Mouse (Mus musculus): ENCODE data around the gene Hes1.

Gene Hes1

GRCm38 (mm10) chr16:30063984-30064453 is at the start of gene Hes1:
TSS of gene Hes1 (plus strand) at chr16:30064384.
- peak; percentile 85 for DNase-seq (ENCODE audit: low spot score in 2 of 2)

- no peak for DNase-seq (ENCODE audit: low spot score in 2 of 2)
These were observed 48.1 kb upstream of the Hes1 start for GRCm38 (mm10) chr16:30016064-30016463.

- no peak for DNase-seq (ENCODE audit: low spot score in 2 of 2)
These were observed 44.1 kb upstream of the Hes1 start for GRCm38 (mm10) chr16:30020124-30020523.

GRCm38 (mm10) chr16:30022352-30022751 is 41.8 kb upstream of the Hes1 start:
- DNase-seq (ENCODE audit: low spot score in 2 of 2), result no peak

- DNase-seq (ENCODE audit: low spot score in 2 of 2), result peak in 1 of 2 experiments; percentile 22
These were observed 41.0 kb upstream of the Hes1 start for GRCm38 (mm10) chr16:30022890-30023797.

DNA sequence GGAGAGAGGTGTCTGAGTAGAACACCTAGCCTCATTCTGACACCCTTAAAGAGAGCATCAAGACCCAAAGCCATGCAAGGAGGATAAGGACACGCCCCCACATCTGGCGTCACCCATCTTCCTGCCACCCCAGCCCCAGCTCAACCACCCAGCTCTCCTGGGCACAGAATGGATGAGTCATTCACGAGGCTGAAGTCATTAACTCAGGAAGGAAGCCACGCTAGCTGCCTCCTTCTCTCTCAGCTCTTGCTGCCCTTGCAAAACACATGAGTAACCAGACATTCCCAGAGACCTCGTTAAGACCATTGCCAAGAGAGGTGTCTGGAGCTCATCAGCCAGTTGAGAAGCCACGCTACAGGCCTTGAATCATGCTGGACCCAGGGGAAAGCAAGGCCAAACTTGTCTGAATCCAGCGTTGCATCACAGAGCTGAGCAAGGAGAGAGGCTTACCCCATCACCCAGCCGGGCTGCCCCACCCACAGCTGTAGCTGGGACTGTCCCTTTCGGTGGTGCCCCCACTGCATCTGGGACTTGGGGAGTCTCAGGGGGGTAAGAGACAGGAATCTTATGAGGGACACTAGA is 39.4 kb upstream of the Hes1 start:
- DNase-seq (ENCODE audit: low spot score in 2 of 2), result no peak

DNA sequence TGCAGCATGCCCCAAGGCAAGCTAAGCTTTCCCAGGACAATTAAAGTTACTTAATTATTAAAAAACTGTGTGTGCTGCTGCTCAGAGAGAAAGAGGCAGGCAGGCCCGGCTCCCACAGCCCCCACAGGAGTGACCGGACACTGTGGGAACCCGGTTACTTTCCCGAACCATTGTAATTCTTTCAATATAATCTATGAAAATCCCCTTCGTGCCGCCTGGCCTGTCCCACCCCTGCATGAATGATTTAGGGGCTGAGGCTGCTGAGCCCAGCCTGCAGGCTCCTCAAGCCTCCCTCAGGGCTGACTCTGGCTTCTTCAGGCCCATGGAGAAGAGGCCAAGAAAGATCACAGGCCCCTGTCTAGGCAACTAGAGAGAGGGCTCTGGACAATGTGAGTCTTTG is 36.0 kb upstream of the Hes1 start:
- DNase-seq (ENCODE audit: low spot score in 2 of 2), result no peak

DNA sequence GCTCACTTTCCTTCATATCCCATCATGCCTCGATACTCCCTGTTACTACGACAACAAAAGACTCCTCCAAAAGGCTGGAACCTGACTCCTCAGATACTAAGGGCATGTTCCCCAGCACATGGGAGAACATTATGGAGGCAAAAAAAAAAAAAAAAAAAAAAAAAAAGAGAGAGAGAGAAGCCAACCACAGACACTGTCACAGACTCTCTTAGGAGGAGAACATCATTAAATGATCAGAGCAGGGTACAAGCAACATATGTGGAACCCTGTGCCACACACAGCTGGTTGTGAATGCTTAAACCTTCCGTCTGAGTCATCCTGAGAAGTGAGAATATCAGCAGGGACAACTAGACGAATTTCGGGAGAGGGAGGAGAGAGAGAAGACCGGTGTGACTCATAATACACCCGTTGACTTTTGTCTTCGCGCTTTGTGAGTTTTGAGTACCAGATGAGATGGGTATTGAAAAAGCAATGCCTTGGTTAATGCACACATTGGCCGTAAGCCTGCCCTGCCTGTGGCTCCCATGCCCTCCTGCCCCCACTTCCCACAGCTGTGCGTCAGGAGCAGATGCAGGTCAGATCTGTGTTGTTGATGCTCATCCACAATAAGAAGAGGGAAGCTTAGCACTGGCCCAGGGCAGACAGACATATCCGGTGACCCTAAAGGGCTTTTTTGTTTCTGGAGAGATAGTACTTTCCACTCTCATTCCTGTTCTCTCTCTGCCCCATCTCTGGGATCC is 34.8 kb upstream of the Hes1 start:
- no peak for DNase-seq (ENCODE audit: low spot score in 2 of 2)

DNA sequence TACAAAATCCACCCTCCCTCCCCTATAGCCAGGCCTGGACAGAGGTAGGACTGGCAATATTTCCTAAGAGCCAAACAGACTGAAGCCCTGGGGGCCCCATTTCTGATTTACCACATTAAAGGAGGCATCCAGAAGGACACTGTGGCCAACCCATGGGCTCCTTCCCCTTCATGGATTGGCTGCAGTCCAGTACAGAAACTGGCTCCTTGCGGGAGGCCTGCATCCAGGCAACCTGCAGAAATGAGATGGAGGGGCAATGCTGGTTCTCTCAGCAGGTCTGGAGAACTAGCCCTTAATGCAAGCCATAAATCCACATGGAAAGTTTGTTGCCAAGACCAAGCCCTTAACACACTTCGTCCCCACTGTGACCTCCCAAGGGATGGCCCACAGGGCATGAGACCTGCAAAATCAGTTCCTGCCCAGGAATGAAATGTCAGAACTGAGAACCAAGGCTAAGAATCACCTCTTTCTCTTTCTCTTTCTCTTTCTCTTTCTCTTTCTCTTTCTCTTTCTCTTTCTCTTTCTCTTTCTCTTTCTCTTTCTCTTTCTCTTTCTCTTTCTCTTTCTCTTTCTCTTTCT is 31.8 kb upstream of the Hes1 start:
- no peak for DNase-seq (ENCODE audit: low spot score in 2 of 2)

DNA sequence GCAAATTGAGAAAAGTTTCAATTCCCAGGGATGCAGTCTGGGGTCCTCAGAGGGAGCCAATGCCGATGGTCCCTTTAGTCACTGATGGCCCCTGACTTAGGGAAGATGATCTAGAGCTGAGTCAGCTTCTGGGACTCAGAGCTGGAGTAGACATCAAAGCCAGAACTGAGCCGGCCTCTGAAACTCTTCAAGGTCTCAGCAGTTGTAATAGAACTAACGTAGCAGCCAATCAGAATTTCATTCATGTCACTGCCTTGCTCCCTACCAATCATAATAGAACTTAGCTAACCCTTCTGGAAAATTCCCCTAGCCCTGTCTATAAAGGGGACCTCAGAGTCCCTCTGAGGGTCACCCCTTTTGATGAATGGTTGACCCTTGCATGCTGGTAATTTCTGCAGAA is 30.8 kb upstream of the Hes1 start:
- DNase-seq (ENCODE audit: low spot score in 2 of 2), result no peak

GRCm38 (mm10) chr16:30034001-30034400 is 30.2 kb upstream of the Hes1 start:
- no peak for DNase-seq (ENCODE audit: low spot score in 2 of 2)

GRCm38 (mm10) chr16:30034521-30034920 is 29.7 kb upstream of the Hes1 start:
- DNase-seq (ENCODE audit: low spot score in 2 of 2), result no peak

DNA sequence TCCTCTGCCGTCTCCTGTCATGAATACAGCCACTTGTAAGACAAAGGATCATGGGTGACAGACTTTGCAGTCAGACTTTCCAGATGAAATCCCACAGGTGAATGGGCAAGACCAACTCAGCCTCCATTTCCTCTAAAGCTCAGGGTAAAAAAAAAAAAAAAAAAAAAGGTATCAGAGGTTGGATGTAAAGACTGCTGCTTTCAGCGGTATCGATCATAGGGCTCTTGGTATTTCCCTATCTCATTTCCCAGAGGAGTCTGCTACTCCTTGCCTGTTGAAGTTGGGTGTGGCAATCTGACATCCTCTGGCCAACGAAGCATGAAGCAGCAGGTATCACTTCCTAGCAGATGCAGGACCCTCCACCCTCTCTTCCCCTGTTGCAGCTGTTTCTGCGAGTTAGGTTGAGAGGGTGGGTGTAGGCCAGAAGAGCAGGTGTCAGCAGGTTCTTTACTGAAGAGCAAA is 29.2 kb upstream of the Hes1 start:
- DNase-seq (ENCODE audit: low spot score in 2 of 2), result no peak

DNA sequence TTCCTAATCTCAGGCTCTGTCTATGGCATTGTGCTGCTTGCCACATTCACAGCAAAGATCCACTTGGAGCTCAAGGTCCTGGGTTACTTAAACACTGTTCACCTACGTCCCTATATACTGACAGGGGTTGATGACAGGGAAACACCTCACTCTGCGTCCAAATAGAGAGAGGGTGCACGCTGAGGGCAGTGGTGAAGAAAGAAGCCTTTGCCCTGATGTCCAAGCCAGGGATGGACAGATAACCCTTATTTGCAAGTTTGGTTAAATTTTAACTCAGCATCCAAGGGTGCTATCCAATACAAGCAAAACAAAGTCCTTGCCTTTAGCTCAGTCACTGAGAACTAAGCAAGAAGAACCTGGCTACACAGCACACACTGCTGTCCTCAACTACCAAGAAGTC is 28.1 kb upstream of the Hes1 start:
- no peak for DNase-seq (ENCODE audit: low spot score in 2 of 2)

GRCm38 (mm10) chr16:30038663-30039593 is 25.3 kb upstream of the Hes1 start:
- no peak for DNase-seq (ENCODE audit: low spot score in 2 of 2)

DNA sequence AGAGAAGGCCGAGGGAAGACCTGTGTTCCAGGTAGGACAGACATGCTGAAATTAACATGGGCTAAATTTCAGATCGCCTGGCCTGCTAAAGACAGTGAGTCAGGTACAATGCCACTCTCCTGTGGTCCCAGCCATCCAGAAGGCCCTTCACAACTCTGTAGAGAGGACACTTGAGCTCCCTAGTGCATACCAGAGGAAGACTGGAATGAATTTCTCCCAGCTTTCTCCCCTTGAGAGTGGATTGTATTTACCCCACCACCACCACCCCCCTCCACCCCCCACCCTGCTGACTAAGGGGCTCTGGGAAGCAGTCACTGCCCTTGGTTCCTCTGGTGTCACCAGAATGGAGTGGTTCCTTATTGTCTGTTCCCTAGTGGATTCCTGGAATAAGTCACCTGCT is 24.3 kb upstream of the Hes1 start:
- DNase-seq (ENCODE audit: low spot score in 2 of 2), result no peak

DNA sequence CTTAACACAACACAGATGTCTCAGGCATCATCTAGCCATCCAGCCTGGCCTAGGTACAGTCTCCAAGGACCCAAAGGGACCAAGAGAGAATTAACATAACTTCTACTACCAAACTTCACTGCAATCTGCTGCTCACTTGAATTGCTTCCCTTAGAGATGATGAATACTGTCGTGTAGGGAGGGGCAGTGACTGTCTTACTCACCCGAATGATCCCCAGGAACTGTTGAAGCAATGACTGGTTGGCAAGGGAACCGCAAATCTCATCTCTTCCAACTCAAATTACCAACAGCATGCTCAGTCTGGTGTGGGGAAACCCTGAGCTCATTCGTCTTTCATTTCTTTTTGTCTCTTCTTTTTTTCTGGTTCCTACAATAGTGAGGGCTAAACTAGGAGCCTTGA is 21.3 kb upstream of the Hes1 start:
- DNase-seq (ENCODE audit: low spot score in 2 of 2), result no peak

- DNase-seq (ENCODE audit: low spot score in 2 of 2), result no peak
These were observed 18.6 kb upstream of the Hes1 start for GRCm38 (mm10) chr16:30045615-30046014.

DNA sequence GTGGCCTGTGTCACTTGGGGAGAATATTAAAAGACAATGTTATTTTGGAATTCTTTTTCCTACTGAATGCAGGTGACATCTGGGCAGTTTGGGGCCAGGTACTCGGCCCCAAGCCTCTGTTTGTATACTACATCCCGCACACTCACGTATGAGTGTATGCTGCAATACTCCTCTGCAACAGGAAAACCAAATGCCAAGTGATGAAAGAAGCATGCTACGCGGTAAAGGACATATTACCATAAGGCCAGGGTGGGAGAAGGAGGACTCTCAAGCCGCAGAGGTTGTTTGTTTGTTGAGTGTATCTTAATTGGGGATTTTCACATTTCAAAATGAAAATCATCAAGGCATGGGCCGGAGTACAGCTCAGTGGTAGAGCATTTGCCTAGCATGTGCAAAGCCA is 17.2 kb upstream of the Hes1 start:
- no peak for DNase-seq (ENCODE audit: low spot score in 2 of 2)

DNA sequence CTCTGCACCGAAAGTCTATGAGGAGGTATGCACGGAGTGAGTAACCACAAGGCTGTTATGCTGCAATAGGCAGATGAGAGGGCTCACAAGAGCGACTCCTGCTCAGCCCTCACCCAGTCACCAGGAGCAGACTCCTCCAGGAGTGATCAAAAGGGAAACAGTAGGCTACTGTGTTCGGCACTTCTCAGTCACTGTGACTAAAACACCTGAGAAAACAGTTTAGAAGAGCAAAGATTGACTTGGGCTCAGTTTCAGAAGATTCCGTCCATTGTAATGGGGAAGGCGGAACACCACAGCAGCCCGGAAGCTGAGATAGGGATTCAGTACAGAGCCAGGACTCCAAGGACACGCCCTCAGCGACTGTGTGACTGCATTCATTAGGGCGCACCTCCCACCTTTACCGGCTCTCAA is 16.8 kb upstream of the Hes1 start:
- no peak for DNase-seq (ENCODE audit: low spot score in 2 of 2)

All from frontal cortex, postnatal 10 days (tissue).